Mouse (Mus musculus): ENCODE results near the gene Taok1. TPM values are rescaled to one million over a fixed set of nuclear protein-coding genes. Genes with fewer than 3 reads are reported as not detected.

Taok1 gene
- polyA plus RNA-seq, 1 experiment, result 2.5 TPM

- Histone ChIP-seq H3K27ac (ENCODE audit: insufficient read depth, low read length) (peak overlapping the region; percentile 5; the same call in 1 of the 2 replicates), H3K4me1 (ENCODE audit: control insufficient read depth, insufficient read depth, insufficient read length) (peaks cover 10% of the 10 kb centered on the region; the same call in 1 of the 2 replicates)
- TF ChIP-seq CTCF (IDR thresholded peaks at IDR 0.05; ENCODE audit: extremely low read depth, insufficient read depth, insufficient read length, insufficient replicate concordance) (no peak), POLR2A (IDR thresholded peaks at IDR 0.05; ENCODE audit: low read depth, low read length) (no peak)
Observed at GRCm38 (mm10) chr11:77498261-77499139, 109.1 kb downstream of the Taok1 start.

GRCm38 (mm10) chr11:77497851-77498250 is 109.8 kb downstream of the Taok1 start:
- 86% methylated on average over 4 of the region's 4 CpGs for WGBS
- DNase-seq (ENCODE audit: low read depth in 1 of 2, low spot score in 2 of 2), result no peak
- peaks cover 10% of the 10 kb centered on the region; the same call in 1 of the 2 replicates for H3K4me1 ChIP-seq (ENCODE audit: control insufficient read depth, insufficient read depth, insufficient read length)
- H3K27ac ChIP-seq (ENCODE audit: insufficient read depth, low read length), result peak overlapping the region; percentile 5; the same call in 1 of the 2 replicates
- no peak for TF ChIP-seq POLR2A (IDR thresholded peaks at IDR 0.05; ENCODE audit: low read depth, low read length)
- TF ChIP-seq CTCF (IDR thresholded peaks at IDR 0.05; ENCODE audit: extremely low read depth, insufficient read depth, insufficient read length, insufficient replicate concordance), result no peak
- H3K36me3 ChIP-seq (ENCODE audit: control insufficient read depth, insufficient read depth, low read length), result peaks cover 3% of the 10 kb centered on the region; the same call in 1 of the 2 replicates
- H3K27me3 ChIP-seq (ENCODE audit: control insufficient read depth, insufficient read depth, low read length), result no peaks in the 10 kb centered on the region
- H3K4me3 ChIP-seq (ENCODE audit: extremely low read depth, insufficient read depth, insufficient read length), result no peak overlapping the region

More at GRCm38 (mm10) chr11:77498261-77499139, 109.1 kb downstream of the Taok1 start:
- 85% methylated on average over 12 of the region's 12 CpGs for WGBS
- H3K27me3 ChIP-seq (ENCODE audit: control insufficient read depth, insufficient read depth, low read length), result no peaks in the 10 kb centered on the region
- no peak for DNase-seq (ENCODE audit: low read depth in 1 of 2, low spot score in 2 of 2)
- no peak overlapping the region for H3K4me3 ChIP-seq (ENCODE audit: extremely low read depth, insufficient read depth, insufficient read length)
- peaks cover 4% of the 10 kb centered on the region for H3K36me3 ChIP-seq (ENCODE audit: control insufficient read depth, insufficient read depth, low read length)

GRCm38 (mm10) chr11:77497341-77497756 is 110.3 kb downstream of the Taok1 start:
- Histone ChIP-seq H3K36me3 (ENCODE audit: control insufficient read depth, insufficient read depth, low read length) (peaks cover 3% of the 10 kb centered on the region; the same call in 1 of the 2 replicates), H3K27ac (ENCODE audit: insufficient read depth, low read length) (peak overlapping the region; percentile 56), H3K4me1 (ENCODE audit: control insufficient read depth, insufficient read depth, insufficient read length) (peaks cover 10% of the 10 kb centered on the region; the same call in 1 of the 2 replicates), H3K27me3 (ENCODE audit: control insufficient read depth, insufficient read depth, low read length) (no peaks in the 10 kb centered on the region), H3K4me3 (ENCODE audit: extremely low read depth, insufficient read depth, insufficient read length) (no peak overlapping the region)
- 60% methylated on average over 6 of the region's 6 CpGs for WGBS
- TF ChIP-seq CTCF (IDR thresholded peaks at IDR 0.05; ENCODE audit: extremely low read depth, insufficient read depth, insufficient read length, insufficient replicate concordance) (peak; percentile 16; the same call in 1 of the 2 replicates), POLR2A (IDR thresholded peaks at IDR 0.05; ENCODE audit: low read depth, low read length) (no peak)
- peak in 1 of 2 experiments; percentile 54 for DNase-seq (ENCODE audit: low read depth in 1 of 2, low spot score in 2 of 2)

- Histone ChIP-seq H3K27me3 (ENCODE audit: control insufficient read depth, insufficient read depth, low read length) (no peaks in the 10 kb centered on the region), H3K27ac (ENCODE audit: insufficient read depth, low read length) (no peak overlapping the region), H3K36me3 (ENCODE audit: control insufficient read depth, insufficient read depth, low read length) (peaks cover 3% of the 10 kb centered on the region; the same call in 1 of the 2 replicates), H3K4me1 (ENCODE audit: control insufficient read depth, insufficient read depth, insufficient read length) (peaks cover 12% of the 10 kb centered on the region; the same call in 1 of the 2 replicates), H3K4me3 (ENCODE audit: extremely low read depth, insufficient read depth, insufficient read length) (no peak overlapping the region)
- TF ChIP-seq CTCF (IDR thresholded peaks at IDR 0.05; ENCODE audit: extremely low read depth, insufficient read depth, insufficient read length, insufficient replicate concordance) (no peak), POLR2A (IDR thresholded peaks at IDR 0.05; ENCODE audit: low read depth, low read length) (no peak)
- no peak for DNase-seq (ENCODE audit: low read depth in 1 of 2, low spot score in 2 of 2)
Observed at GRCm38 (mm10) chr11:77495507-77495906, 112.1 kb downstream of the Taok1 start.

- no peak overlapping the region for H3K4me3 ChIP-seq (ENCODE audit: extremely low read depth, insufficient read depth, insufficient read length)
- no peak overlapping the region for H3K27ac ChIP-seq (ENCODE audit: insufficient read depth, low read length)
- H3K27me3 ChIP-seq (ENCODE audit: control insufficient read depth, insufficient read depth, low read length), result peaks cover 1% of the 10 kb centered on the region
- TF ChIP-seq POLR2A (IDR thresholded peaks at IDR 0.05; ENCODE audit: low read depth, low read length) (no peak), CTCF (IDR thresholded peaks at IDR 0.05; ENCODE audit: extremely low read depth, insufficient read depth, insufficient read length, insufficient replicate concordance) (no peak)
- H3K4me1 ChIP-seq (ENCODE audit: control insufficient read depth, insufficient read depth, insufficient read length), result peaks cover 12% of the 10 kb centered on the region; the same call in 1 of the 2 replicates
- DNase-seq (ENCODE audit: low read depth in 1 of 2, low spot score in 2 of 2), result no peak
- H3K36me3 ChIP-seq (ENCODE audit: control insufficient read depth, insufficient read depth, low read length), result peaks cover 3% of the 10 kb centered on the region; the same call in 1 of the 2 replicates
- 82% methylated on average over 6 of the region's 6 CpGs for WGBS
Observed at GRCm38 (mm10) chr11:77494782-77495181, 112.8 kb downstream of the Taok1 start.

- Histone ChIP-seq H3K27me3 (ENCODE audit: control insufficient read depth, insufficient read depth, low read length) (peaks cover 6% of the 10 kb centered on the region), H3K4me3 (ENCODE audit: extremely low read depth, insufficient read depth, insufficient read length) (peak overlapping the region; percentile 83), H3K27ac (ENCODE audit: insufficient read depth, low read length) (0 out of 2 replicates have a peak overlapping the region, but pooled peaks have one; percentile 3), H3K36me3 (ENCODE audit: control insufficient read depth, insufficient read depth, low read length) (no peaks in the 10 kb centered on the region; the same call in 1 of the 2 replicates), H3K4me1 (ENCODE audit: control insufficient read depth, insufficient read depth, insufficient read length) (peaks cover 12% of the 10 kb centered on the region; the same call in 1 of the 2 replicates)
- TF ChIP-seq POLR2A (IDR thresholded peaks at IDR 0.05; ENCODE audit: low read depth, low read length) (no peak), CTCF (IDR thresholded peaks at IDR 0.05; ENCODE audit: extremely low read depth, insufficient read depth, insufficient read length, insufficient replicate concordance) (no peak)
- 24% methylated on average over 4 of the region's 4 CpGs for WGBS
- DNase-seq (ENCODE audit: low read depth in 1 of 2, low spot score in 2 of 2), result no peak
Observed at GRCm38 (mm10) chr11:77494344-77494676, 113.3 kb downstream of the Taok1 start.
